8 mouse cellular contexts compared by ENCODE assay signal in genomic region chr10:20952926-20953325, GRCm38 (mm10). TPM values are rescaled to one million over a fixed set of nuclear protein-coding genes. Genes with fewer than 3 reads are reported as not detected.
DNase-seq lines count a peak whose midpoint lies in the region; ATAC-seq and TF ChIP-seq lines count a peak whose summit lies in the region.

No protein-coding gene starts in this region.

- no peak for TF ChIP-seq CTCF in bone marrow, adult 2 months (IDR thresholded peaks at IDR 0.05; ENCODE audit: control insufficient read depth, insufficient read depth, low read length)

- H3K4me2 ChIP-seq in hindbrain, embryonic 11.5 days (replicated peaks; ENCODE audit: low read depth, low read length): peak overlapping the region; percentile 58
- peak overlapping the region; percentile 76 for H3K4me2 ChIP-seq in midbrain, embryonic 11.5 days

- H3K9me3 ChIP-seq in hindbrain, embryonic 11.5 days (ENCODE audit: control insufficient read depth, low read length): no peaks in the 10 kb centered on the region
- no peaks in the 10 kb centered on the region for H3K9me3 ChIP-seq in midbrain, embryonic 11.5 days (ENCODE audit: control insufficient read depth, low read length)

- peak; percentile 28 for DNase-seq in kidney, adult 9 months
- no peak for DNase-seq in kidney, postnatal 36 days
- no peak for DNase-seq in hindbrain, embryonic 11.5 days (ENCODE audit: low spot score)
- no peak for DNase-seq in midbrain, embryonic 11.5 days (ENCODE audit: low spot score, missing footprints)
- no peak for DNase-seq in cerebellum, adult 9-11 months
- DNase-seq in gastrocnemius, postnatal 25 days: no peak
- DNase-seq in thymus, postnatal 4 days: no peak

- no peaks in the 10 kb centered on the region for H3K36me3 ChIP-seq in hindbrain, embryonic 11.5 days (ENCODE audit: control insufficient read depth, insufficient read depth, low read length)
- no peaks in the 10 kb centered on the region for H3K36me3 ChIP-seq in midbrain, embryonic 11.5 days (ENCODE audit: control insufficient read depth, insufficient read depth, low read length)

- no peak for TF ChIP-seq POLR2A in bone marrow, adult 2 months (IDR thresholded peaks at IDR 0.05; ENCODE audit: borderline replicate concordance, control insufficient read depth, low read depth, low read length)

- no peak for ATAC-seq in hindbrain, embryonic 11.5 days (ENCODE audit: low FRiP score)
- ATAC-seq in midbrain, embryonic 11.5 days (ENCODE audit: low FRiP score): no peak

- no peaks in the 10 kb centered on the region for H3K27me3 ChIP-seq in hindbrain, embryonic 11.5 days (ENCODE audit: control insufficient read depth, insufficient read depth, low read length)
- H3K27me3 ChIP-seq in midbrain, embryonic 11.5 days (ENCODE audit: control insufficient read depth, insufficient read depth, low read length): no peaks in the 10 kb centered on the region; the same call in 1 of the 2 replicates

- peak overlapping the region; percentile 85 for H3K9ac ChIP-seq in hindbrain, embryonic 11.5 days (ENCODE audit: low read depth, low read length)
- H3K9ac ChIP-seq in midbrain, embryonic 11.5 days (ENCODE audit: low read length): peak overlapping the region; percentile 68

- WGBS in bone marrow, adult 2 months: 5% methylated on average over 11 of the region's 11 CpGs
- 5% methylated on average over 11 of the region's 11 CpGs for WGBS in hindbrain, embryonic 11.5 days
- WGBS in midbrain, embryonic 11.5 days: 2% methylated on average over 11 of the region's 11 CpGs

- no peaks in the 10 kb centered on the region; the same call in 1 of the 2 replicates for H3K4me1 ChIP-seq in bone marrow, adult 2 months (ENCODE audit: control insufficient read depth, insufficient read depth, low read length)
- no peaks in the 10 kb centered on the region; the same call in 1 of the 2 replicates for H3K4me1 ChIP-seq in hindbrain, embryonic 11.5 days (replicated peaks; ENCODE audit: control insufficient read depth, insufficient read depth, low read length)
- H3K4me1 ChIP-seq in midbrain, embryonic 11.5 days (ENCODE audit: control insufficient read depth, insufficient read depth, low read length): no peaks in the 10 kb centered on the region

- H3K27ac ChIP-seq in bone marrow, adult 2 months (ENCODE audit: control insufficient read depth, insufficient read depth, low read depth, low read length, poor library complexity): peak overlapping the region; percentile 85
- H3K27ac ChIP-seq in hindbrain, embryonic 11.5 days (ENCODE audit: low read depth, low read length): peak overlapping the region; percentile 92
- peak overlapping the region; percentile 93 for H3K27ac ChIP-seq in midbrain, embryonic 11.5 days (ENCODE audit: low read depth, low read length)

- peak overlapping the region; percentile 82 for H3K4me3 ChIP-seq in bone marrow, adult 2 months (replicated peaks; ENCODE audit: control insufficient read depth, low read depth, low read length)
- peak overlapping the region; percentile 80 for H3K4me3 ChIP-seq in hindbrain, embryonic 11.5 days (ENCODE audit: low read depth, low read length)
- H3K4me3 ChIP-seq in midbrain, embryonic 11.5 days (ENCODE audit: low read depth, low read length): peak overlapping the region; percentile 59

RNA-seq across cellular contexts. Expression of gene Ahi1, which starts 0.6 kb away (rescaled TPM):
- 4.8 and 6.4 TPM in 2 replicates for polyA plus RNA-seq in bone marrow, adult 2 months (2011; ENCODE audit: insufficient read depth, insufficient read length, low replicate concordance, missing spikeins)
- polyA plus RNA-seq in hindbrain, embryonic 11.5 days (2014; fragmentation: Nextera tagmentation; extraction: Ambion mirVana): 23.1 and 23.2 TPM in 2 replicates
- polyA plus RNA-seq in midbrain, embryonic 11.5 days (2014; fragmentation: Nextera tagmentation; extraction: Ambion mirVana): 29.4 and 32.2 TPM in 2 replicates
- 1 to 10 TPM in 1 of 2 experiments, under 1 TPM in 1; 0.87 to 1.4 TPM for total RNA-seq in gastrocnemius, postnatal 25 days (2021)
